Mouse (Mus musculus) midbrain, embryonic 16.5 days (tissue): Measurements from ENCODE around the gene Zfp606. TPM values are rescaled to one million over a fixed set of nuclear protein-coding genes. Genes with fewer than 3 reads are reported as not detected.

Source experiments
- ATAC-seq: fragments of 200-750 bp; cut with Nextera tagmentation; 2 replicates; pipeline ENCODE4 v1.8.0; 2017; ENCODE audit warnings: moderate TSS enrichment
- H3K27ac ChIP-seq: fragments of 300-500 bp; sonication (generic); 2 replicates; pipeline ENCODE4 v1.5.1; 2014; ENCODE audit warnings: mild to moderate bottlenecking, low read length, mixed read lengths
- H3K27me3 ChIP-seq: fragments of 300-500 bp; sonication (generic); 2 replicates; pipeline ENCODE4 v1.6.1; 2014; ENCODE audit warnings: low read depth, low read length, mixed read lengths; ENCODE audit not compliant: control insufficient read depth, insufficient read depth
- H3K36me3 ChIP-seq: fragments of 300-500 bp; sonication (generic); 2 replicates; pipeline ENCODE4 v1.6.1; 2014; ENCODE audit warnings: mild to moderate bottlenecking, low read length, moderate library complexity, mixed read lengths; ENCODE audit not compliant: control insufficient read depth, insufficient read depth
- H3K4me1 ChIP-seq: fragments of 300-500 bp; sonication (generic); 2 replicates; pipeline ENCODE4 v1.6.1; 2014; ENCODE audit warnings: mild to moderate bottlenecking, low read length, mixed read lengths; ENCODE audit not compliant: control insufficient read depth, insufficient read depth
- H3K4me2 ChIP-seq: fragments of 300-500 bp; sonication (generic); 2 replicates; pipeline ENCODE4 v1.6.1; 2014; ENCODE audit warnings: mild to moderate bottlenecking, low read length, mixed read lengths
- H3K4me3 ChIP-seq: fragments of 300-500 bp; sonication (generic); 2 replicates; pipeline ENCODE4 v1.5.1; 2014; ENCODE audit warnings: low read depth, mild to moderate bottlenecking, low read length, moderate library complexity, mixed read lengths
- H3K9ac ChIP-seq: fragments of 300-500 bp; sonication (generic); 2 replicates; pipeline ENCODE4 v1.6.1; 2014; ENCODE audit warnings: low read depth, low read length, mixed read lengths
- H3K9me3 ChIP-seq: fragments of 300-500 bp; sonication (generic); replicated peaks from 2 replicates; pipeline ENCODE4 v1.6.1; 2014; ENCODE audit warnings: mild to moderate bottlenecking, low read length, mixed read lengths; ENCODE audit not compliant: control insufficient read depth, poor library complexity, severe bottlenecking
- WGBS: fragments of 180-500 bp; shearing (Covaris S2); extraction: QIAGEN DNeasy Blood & Tissue Kit; methylation state at CpG from one replicate; pipeline ENCODE4 v1.1.7; 2014; 5-methylcytosine and 5-hydroxymethylcytosine counted together
- polyA plus RNA-seq: library from polyadenylated mRNA; unstranded; fragments of >200 nt; fragmentation: Nextera tagmentation; extraction: Ambion mirVana; gene quantifications from 2 replicates; pipeline ENCODE4 v1.2.1, GENCODE M21; 2015

The Zfp606 gene
- polyA plus RNA-seq = 45.6 and 50.9 TPM in 2 replicates

DNA sequence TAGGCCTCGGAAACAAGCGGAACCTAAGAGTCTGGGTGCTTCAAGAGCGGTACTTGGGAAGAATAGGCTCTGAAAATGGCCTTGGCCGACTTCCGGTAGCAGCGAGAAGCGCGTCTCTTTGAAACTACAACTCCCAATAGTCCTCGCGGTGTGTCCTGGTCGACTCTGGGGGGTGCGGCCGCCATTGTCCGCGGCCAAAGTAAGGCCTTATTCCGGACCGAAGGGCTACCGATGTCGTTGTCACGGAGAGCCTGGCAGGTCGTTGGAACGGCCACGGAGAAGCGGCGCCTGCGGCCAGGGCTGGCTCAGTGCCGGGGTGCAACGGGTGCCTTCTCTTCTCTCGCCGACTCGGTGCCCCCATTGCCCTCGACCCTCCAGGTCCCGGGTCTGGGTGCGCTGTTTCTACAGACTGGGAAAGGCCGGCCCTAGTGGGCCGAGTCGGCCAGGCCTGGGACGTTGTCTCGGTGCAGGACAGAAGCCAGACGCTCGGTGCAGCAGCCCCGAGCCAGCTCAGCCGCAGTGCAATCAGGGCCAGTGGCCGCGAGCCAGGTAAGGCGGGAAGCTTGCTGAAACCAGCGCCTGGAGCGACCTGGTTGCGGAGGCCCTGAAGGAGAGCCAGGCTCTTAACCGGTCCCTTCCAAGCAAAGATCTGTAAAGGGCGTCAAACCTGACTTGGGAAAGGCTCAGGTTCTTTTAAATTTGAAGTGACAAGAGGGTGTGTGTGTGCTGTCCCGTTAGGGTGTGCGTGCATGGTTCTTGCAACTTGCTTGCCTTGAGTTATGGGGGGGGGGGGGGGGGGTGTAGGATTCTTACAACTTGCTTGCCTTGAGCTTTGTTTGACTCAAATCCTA lies at the start of gene Zfp606:
TSS of gene Zfp606 (plus strand) at position 136 of the 851 bp plus-strand sequence.
- Histone ChIP-seq H3K27me3 (no peaks in the 10 kb centered on the region), H3K9ac (peak within 1 kb of the TSS; percentile 97), H3K27ac (peak within 1 kb of the TSS; percentile 93), H3K36me3 (peaks cover 31% of the 10 kb centered on the region), H3K4me3 (peak within 1 kb of the TSS; percentile 89), H3K9me3 (peaks cover 11% of the 10 kb centered on the region), H3K4me2 (peak within 1 kb of the TSS; percentile 73), H3K4me1 (peaks cover 9% of the 10 kb centered on the region)
- ATAC-seq = peak; percentile 98
- under 1% methylated on average over 48 of the region's 53 CpGs for WGBS

DNA sequence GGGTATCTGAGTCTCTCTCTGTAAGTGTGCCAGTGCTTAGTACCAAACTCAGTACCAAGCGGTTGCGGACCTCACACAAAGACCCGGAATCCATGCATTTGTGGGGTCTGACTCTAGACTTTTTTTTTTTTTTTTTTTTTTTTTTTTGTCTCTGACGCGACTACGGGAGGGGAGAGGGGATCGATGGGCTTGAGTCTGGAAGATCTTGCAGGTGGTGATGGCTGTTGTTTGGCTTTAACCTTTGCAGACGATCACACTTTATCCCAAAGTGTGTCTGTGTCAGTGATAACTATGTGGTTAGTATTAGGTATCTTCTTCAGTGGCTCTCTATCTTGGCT lies 885 bp downstream of the Zfp606 start:
- Histone ChIP-seq H3K9me3 (peaks cover 14% of the 10 kb centered on the region), H3K4me2 (peak overlapping the region; percentile 73), H3K27ac (no peak overlapping the region), H3K4me1 (peaks cover 9% of the 10 kb centered on the region), H3K9ac (peak overlapping the region; percentile 97), H3K27me3 (no peaks in the 10 kb centered on the region), H3K36me3 (peaks cover 37% of the 10 kb centered on the region), H3K4me3 (peak overlapping the region; percentile 89)
- no peak; the same call in 1 of the 2 replicates for ATAC-seq
- 1% methylated on average over 8 of the region's 8 CpGs for WGBS

DNA sequence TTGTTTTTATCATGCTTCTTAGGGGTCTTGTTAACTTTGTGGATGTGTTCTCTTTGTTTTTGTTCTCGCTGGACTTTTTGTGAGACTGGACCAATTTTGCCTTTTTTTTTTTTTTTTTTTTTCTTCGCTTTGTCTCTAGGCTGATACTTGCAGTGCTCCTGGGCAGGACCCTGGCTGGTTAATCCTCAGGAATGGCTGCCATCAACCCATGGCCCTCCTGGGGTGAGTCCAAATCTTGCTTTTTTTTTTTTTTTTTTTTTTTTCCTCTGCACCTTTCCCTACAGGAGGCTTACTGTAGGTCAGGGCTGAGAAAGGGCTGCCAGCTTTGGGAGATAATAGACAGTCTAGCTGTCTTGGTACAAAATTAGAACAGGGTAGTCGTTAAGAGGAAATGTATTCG lies 1.4 kb downstream of the Zfp606 start:
- H3K4me1 ChIP-seq = peaks cover 9% of the 10 kb centered on the region
- H3K4me2 ChIP-seq = peak overlapping the region; percentile 73
- ATAC-seq = no peak
- H3K4me3 ChIP-seq = peak overlapping the region; percentile 89
- H3K27me3 ChIP-seq = no peaks in the 10 kb centered on the region
- H3K36me3 ChIP-seq = peaks cover 43% of the 10 kb centered on the region
- H3K9me3 ChIP-seq = peaks cover 14% of the 10 kb centered on the region
- 76% methylated on average over 4 of the region's 4 CpGs for WGBS
- H3K9ac ChIP-seq = peak overlapping the region; percentile 97
- H3K27ac ChIP-seq = no peak overlapping the region

DNA sequence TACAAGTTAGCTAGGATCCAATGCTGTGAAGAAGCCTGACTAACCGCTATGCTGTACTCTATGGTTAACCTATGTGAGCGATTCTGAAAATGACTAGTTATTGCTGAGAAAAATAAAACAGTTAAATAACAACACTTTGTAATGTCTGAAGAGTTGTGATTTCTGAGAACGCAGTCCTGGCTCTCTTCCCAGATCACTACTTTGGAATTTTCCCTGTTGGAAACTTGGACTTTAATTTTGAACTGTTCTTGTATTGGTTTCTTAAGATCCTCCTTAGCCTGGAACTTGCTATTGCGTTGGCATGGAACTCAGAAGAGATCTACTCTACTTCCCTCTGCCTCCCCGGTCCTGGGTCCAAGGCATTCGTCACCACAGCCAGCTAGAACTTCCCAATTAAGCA lies 5.7 kb downstream of the Zfp606 start:
- WGBS = 99% methylated on average over 6 of the region's 6 CpGs
- H3K4me2 ChIP-seq = no peak overlapping the region
- H3K4me1 ChIP-seq = peaks cover 7% of the 10 kb centered on the region
- ATAC-seq = no peak
- no peak overlapping the region for H3K9ac ChIP-seq
- H3K36me3 ChIP-seq = peaks cover 85% of the 10 kb centered on the region
- H3K27ac ChIP-seq = no peak overlapping the region
- H3K9me3 ChIP-seq = peaks cover 31% of the 10 kb centered on the region
- H3K4me3 ChIP-seq = no peak overlapping the region
- H3K27me3 ChIP-seq = no peaks in the 10 kb centered on the region

DNA sequence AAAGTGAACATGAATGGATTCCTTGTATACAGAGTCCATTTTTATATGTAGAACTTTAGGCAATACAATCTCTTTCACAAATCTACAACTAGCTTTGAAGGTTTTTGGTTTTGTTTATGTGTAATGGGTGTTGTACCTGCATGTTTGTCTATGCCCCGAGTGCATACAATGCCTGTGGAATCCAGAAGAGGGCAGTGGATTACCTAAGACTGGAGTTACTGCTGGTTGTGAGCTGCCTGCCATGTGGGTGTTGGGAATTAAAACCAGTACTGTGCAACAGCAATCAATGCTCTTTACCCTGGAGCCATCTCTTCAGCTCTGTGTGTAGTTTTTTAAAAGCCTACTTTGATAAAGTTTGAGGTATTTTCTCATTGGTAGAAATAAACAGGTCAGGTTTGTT lies 7.9 kb downstream of the Zfp606 start:
- Histone ChIP-seq H3K9ac (no peak overlapping the region), H3K4me3 (no peak overlapping the region), H3K27me3 (no peaks in the 10 kb centered on the region), H3K36me3 (peaks cover 98% of the 10 kb centered on the region), H3K4me2 (no peak overlapping the region), H3K9me3 (peaks cover 46% of the 10 kb centered on the region), H3K4me1 (no peaks in the 10 kb centered on the region), H3K27ac (no peak overlapping the region)
- 95% methylated on average over 1 of the region's 1 CpGs for WGBS
- no peak for ATAC-seq

DNA sequence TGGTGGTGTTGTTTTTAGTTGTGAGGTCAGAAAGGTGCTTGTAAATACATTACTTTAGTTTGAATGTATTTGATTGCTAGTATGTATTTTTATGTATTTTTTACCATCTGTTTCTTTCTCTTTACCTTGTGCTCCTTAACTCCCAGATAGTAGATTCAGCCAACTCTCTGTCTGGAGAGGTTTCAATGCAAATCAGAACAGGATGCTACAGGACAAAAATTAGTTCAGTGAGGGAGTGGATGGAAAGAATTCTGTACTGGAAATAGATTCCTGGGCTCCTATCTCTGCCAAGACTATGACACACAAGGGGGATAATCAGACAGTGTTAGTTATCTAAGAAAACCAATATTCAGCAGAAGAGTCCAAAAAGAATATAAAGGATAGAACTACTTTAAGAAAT lies 8.6 kb downstream of the Zfp606 start:
- H3K4me3 ChIP-seq = no peak overlapping the region
- H3K27me3 ChIP-seq = no peaks in the 10 kb centered on the region
- peaks cover 41% of the 10 kb centered on the region for H3K9me3 ChIP-seq
- H3K27ac ChIP-seq = no peak overlapping the region
- ATAC-seq = no peak
- H3K9ac ChIP-seq = no peak overlapping the region
- H3K4me2 ChIP-seq = no peak overlapping the region
- no peaks in the 10 kb centered on the region for H3K4me1 ChIP-seq
- H3K36me3 ChIP-seq = peaks cover 98% of the 10 kb centered on the region

DNA sequence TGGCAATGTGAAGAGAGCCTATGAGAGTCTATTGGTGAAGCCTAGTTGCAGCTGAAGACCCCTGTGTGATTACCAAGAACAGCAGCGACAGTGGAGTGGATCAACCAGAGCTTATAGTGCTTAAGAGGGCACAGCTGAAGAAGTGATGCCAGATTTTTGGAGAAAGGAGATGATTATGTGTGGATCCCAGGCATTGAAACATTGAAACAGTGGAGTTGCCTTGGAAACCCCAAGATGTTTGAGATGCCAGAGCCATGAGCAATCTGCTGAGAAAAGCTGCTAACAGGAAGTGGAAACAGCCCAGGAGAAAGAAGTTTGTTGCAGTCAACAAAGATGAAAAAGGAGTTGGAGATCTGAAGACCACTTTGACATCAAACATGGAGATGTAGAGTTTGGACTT lies 32.8 kb downstream of the Zfp606 start:
- Histone ChIP-seq H3K4me2 (no peak overlapping the region), H3K27ac (no peak overlapping the region), H3K4me3 (no peak overlapping the region), H3K27me3 (no peaks in the 10 kb centered on the region), H3K9ac (no peak overlapping the region), H3K36me3 (no peaks in the 10 kb centered on the region), H3K4me1 (no peaks in the 10 kb centered on the region), H3K9me3 (peaks cover 3% of the 10 kb centered on the region)
- WGBS = 70% methylated on average over 1 of the region's 1 CpGs
- ATAC-seq = no peak

DNA sequence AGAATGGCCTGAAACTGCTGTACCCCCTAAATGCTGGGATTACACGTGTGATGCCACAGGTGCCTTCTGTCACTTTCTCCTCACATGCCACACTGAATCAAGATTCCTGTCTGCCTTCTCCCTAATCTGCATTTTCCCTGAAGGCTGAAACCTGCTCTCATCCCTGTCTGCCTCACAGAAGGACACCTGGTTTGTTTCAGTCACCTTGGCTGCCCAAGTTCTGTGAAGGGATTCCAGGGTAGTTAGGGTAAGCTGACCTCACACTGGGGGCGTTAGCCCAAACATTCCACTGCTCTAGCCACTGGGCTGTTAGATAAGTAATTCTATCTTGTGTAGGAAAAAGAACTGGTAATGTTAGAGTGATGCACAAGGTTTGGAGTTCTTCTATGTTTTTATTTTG lies 34.1 kb downstream of the Zfp606 start, which contains the start of gene 2900092C05Rik:
TSS of gene 2900092C05Rik (plus strand) at position 301 of the 400 bp plus-strand sequence.
- Histone ChIP-seq H3K4me2 (no peak within 1 kb of the TSS), H3K36me3 (no peaks in the 10 kb centered on the region), H3K4me1 (no peaks in the 10 kb centered on the region), H3K9ac (no peak within 1 kb of the TSS), H3K27ac (no peak within 1 kb of the TSS), H3K9me3 (peaks cover 5% of the 10 kb centered on the region; the same call in 1 of the 2 replicates), H3K27me3 (no peaks in the 10 kb centered on the region), H3K4me3 (no peak within 1 kb of the TSS)
- 71% methylated on average over 2 of the region's 2 CpGs for WGBS
- no peak for ATAC-seq
